Mouse (Mus musculus): ENCODE results near the gene Syce1.

DNA sequence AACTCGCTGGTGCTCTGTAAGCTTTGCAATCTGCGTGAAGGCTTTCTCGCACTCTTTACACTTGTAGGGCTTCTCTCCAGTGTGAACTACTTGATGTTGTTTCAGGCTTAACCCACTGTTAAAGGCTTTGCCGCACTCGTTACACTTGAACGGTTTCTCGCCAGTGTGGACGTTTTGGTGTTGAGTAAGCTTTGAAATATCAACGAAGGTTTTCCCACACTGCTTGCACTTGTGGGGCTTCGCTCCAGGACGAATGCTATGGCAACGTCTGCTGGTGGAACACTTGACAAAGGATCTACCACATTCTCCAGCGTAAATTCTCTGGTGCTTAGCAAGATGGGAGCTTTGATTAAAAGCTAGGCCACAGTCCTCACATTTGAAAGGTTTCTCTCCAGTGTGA is 24.1 kb upstream of the Syce1 start:
- TF ChIP-seq POLR2A (IDR thresholded peaks at IDR 0.05; ENCODE audit: borderline replicate concordance, control insufficient read depth, low read depth, low read length) (no peak), CTCF (IDR thresholded peaks at IDR 0.05; ENCODE audit: control insufficient read depth, insufficient read depth, low read length) (no peak)
